Mouse (Mus musculus): ENCODE measurements at regions not wholly inside any gene's neighbourhood (a gene's known extent, or its start where the extent isn't known, plus 50 kb on each side); places are given as distances from the start of the nearest gene placed in this dataset.

- no peak for DNase-seq (ENCODE audit: low spot score in 2 of 2)
These were observed 630.9 kb upstream of the Lcorl start for GRCm38 (mm10) chr5:46488140-46488942.

GRCm38 (mm10) chr5:46486740-46487326, 629.4 kb upstream of the Lcorl start:
- no peak for DNase-seq (ENCODE audit: low spot score in 2 of 2)

GRCm38 (mm10) chr5:46456356-46456755, 598.9 kb upstream of the Lcorl start:
- DNase-seq (ENCODE audit: low spot score in 2 of 2): no peak

- DNase-seq (ENCODE audit: low spot score in 2 of 2): no peak
These were observed 590.9 kb upstream of the Lcorl start for GRCm38 (mm10) chr5:46448274-46448673.

GRCm38 (mm10) chr5:46445844-46446243, 588.4 kb upstream of the Lcorl start:
- no peak for DNase-seq (ENCODE audit: low spot score in 2 of 2)

- DNase-seq (ENCODE audit: low spot score in 2 of 2): no peak
These were observed 587.7 kb upstream of the Lcorl start for GRCm38 (mm10) chr5:46445122-46445521.

GRCm38 (mm10) chr5:46443805-46444340, 586.5 kb upstream of the Lcorl start:
- no peak for DNase-seq (ENCODE audit: low spot score in 2 of 2)

- DNase-seq (ENCODE audit: low spot score in 2 of 2): no peak
These were observed 585.3 kb upstream of the Lcorl start for GRCm38 (mm10) chr5:46442600-46443248.

GRCm38 (mm10) chr5:46441716-46442115, 584.3 kb upstream of the Lcorl start:
- DNase-seq (ENCODE audit: low spot score in 2 of 2): no peak

- no peak for DNase-seq (ENCODE audit: low spot score in 2 of 2)
These were observed 574.4 kb upstream of the Lcorl start for GRCm38 (mm10) chr5:46431644-46432367.

GRCm38 (mm10) chr5:46422738-46423137, 565.3 kb upstream of the Lcorl start:
- DNase-seq (ENCODE audit: low spot score in 2 of 2): no peak

- DNase-seq (ENCODE audit: low spot score in 2 of 2): no peak
These were observed 549.6 kb upstream of the Lcorl start for GRCm38 (mm10) chr5:46406969-46407368.

- no peak for DNase-seq (ENCODE audit: low spot score in 2 of 2)
These were observed 549.0 kb upstream of the Lcorl start for GRCm38 (mm10) chr5:46406404-46406803.

GRCm38 (mm10) chr5:46386591-46386990, 529.2 kb upstream of the Lcorl start:
- DNase-seq (ENCODE audit: low spot score in 2 of 2): no peak

GRCm38 (mm10) chr5:46367328-46367727, 509.9 kb upstream of the Lcorl start:
- DNase-seq (ENCODE audit: low spot score in 2 of 2): no peak

GRCm38 (mm10) chr5:46363661-46364060, 506.2 kb upstream of the Lcorl start:
- DNase-seq (ENCODE audit: low spot score in 2 of 2): no peak

GRCm38 (mm10) chr5:46361637-46362036, 504.2 kb upstream of the Lcorl start:
- no peak for DNase-seq (ENCODE audit: low spot score in 2 of 2)

GRCm38 (mm10) chr5:46348448-46348847, 491.0 kb upstream of the Lcorl start:
- DNase-seq (ENCODE audit: low spot score in 2 of 2): no peak

- peak; percentile 4 to 82 for DNase-seq (ENCODE audit: low spot score in 2 of 2)
These were observed 490.1 kb upstream of the Lcorl start for GRCm38 (mm10) chr5:46347368-46348083.

- DNase-seq (ENCODE audit: low spot score in 2 of 2): no peak
These were observed 481.0 kb upstream of the Lcorl start for GRCm38 (mm10) chr5:46338461-46338860.

GRCm38 (mm10) chr5:46330880-46331279, 473.5 kb upstream of the Lcorl start:
- DNase-seq (ENCODE audit: low spot score in 2 of 2): no peak
